Mouse (Mus musculus): Measurements from ENCODE around the gene Smtnl2. TPM values are rescaled to one million over a fixed set of nuclear protein-coding genes. Genes with fewer than 3 reads are reported as not detected.
A peak's percentile ranks its signal among the peaks of the same experiment; 100 is the strongest.

Smtnl2 gene
- total RNA-seq, 2 experiments from 2014 or later = 39.0 to 40.9 TPM

- intact Hi-C loops (cut with DNase I) = no loop called here
- no peak for DNase-seq
Observed at GRCm38 (mm10) chr11:72406079-72406675, 5.3 kb downstream of the Smtnl2 start.

- DNase-seq = no peak
- intact Hi-C loops (cut with DNase I) = no loop called here
Observed at GRCm38 (mm10) chr11:72405532-72405931, 6.0 kb downstream of the Smtnl2 start.

GRCm38 (mm10) chr11:72402969-72403368 lies 8.5 kb downstream of the Smtnl2 start:
- no peak for DNase-seq
- intact Hi-C loops (cut with DNase I) = no loop called here

- intact Hi-C loops (cut with DNase I) = no loop called here
- no peak for DNase-seq
Observed at GRCm38 (mm10) chr11:72402017-72402416, 9.5 kb downstream of the Smtnl2 start.

GRCm38 (mm10) chr11:72401068-72401467 lies 10.4 kb downstream of the Smtnl2 start:
- DNase-seq = no peak
- intact Hi-C loops (cut with DNase I) = no loop called here

- intact Hi-C loops (cut with DNase I) = loop anchor here (2.0 kb wide), 1 partner anchor 13 kb away; the partner anchor contains the start of gene Smtnl2
- no peak for DNase-seq
Observed at GRCm38 (mm10) chr11:72397811-72398525, 13.5 kb downstream of the Smtnl2 start.

GRCm38 (mm10) chr11:72397072-72397471 lies 14.4 kb downstream of the Smtnl2 start:
- intact Hi-C loops (cut with DNase I) = loop anchor here (2.0 kb wide), 1 partner anchor 14 kb away; the partner anchor contains the start of gene Smtnl2

GRCm38 (mm10) chr11:72396621-72397020 lies 14.9 kb downstream of the Smtnl2 start:
- intact Hi-C loops (cut with DNase I) = loop anchor here (2.0 kb wide), 1 partner anchor 14 kb away; the partner anchor contains the start of gene Smtnl2
- peak; percentile 69 to 74 for DNase-seq

More at GRCm38 (mm10) chr11:72397072-72397471, 14.4 kb downstream of the Smtnl2 start:
- DNase-seq = peak; percentile 93 to 95

- intact Hi-C loops (cut with DNase I) = loop anchor here (2.0 kb wide), 1 partner anchor 15 kb away; the partner anchor contains the start of gene Smtnl2
- DNase-seq = no peak
Observed at GRCm38 (mm10) chr11:72395652-72396051, 15.9 kb downstream of the Smtnl2 start.

GRCm38 (mm10) chr11:72394694-72395093 lies 16.8 kb downstream of the Smtnl2 start:
- DNase-seq = no peak
- intact Hi-C loops (cut with DNase I) = no loop called here

GRCm38 (mm10) chr11:72393669-72394068 lies 17.8 kb downstream of the Smtnl2 start:
- DNase-seq = peak; percentile 78
- intact Hi-C loops (cut with DNase I) = no loop called here

- DNase-seq = no peak
- intact Hi-C loops (cut with DNase I) = no loop called here
Observed at GRCm38 (mm10) chr11:72393243-72393642, 18.3 kb downstream of the Smtnl2 start.

GRCm38 (mm10) chr11:72391181-72391580 lies 20.3 kb downstream of the Smtnl2 start:
- intact Hi-C loops (cut with DNase I) = no loop called here
- no peak for DNase-seq

- no peak for DNase-seq
- intact Hi-C loops (cut with DNase I) = no loop called here
Observed at GRCm38 (mm10) chr11:72389407-72390142, 21.9 kb downstream of the Smtnl2 start.

- intact Hi-C loops (cut with DNase I) = no loop called here
- DNase-seq = no peak
Observed at GRCm38 (mm10) chr11:72388113-72388529, 23.4 kb downstream of the Smtnl2 start.

GRCm38 (mm10) chr11:72379351-72379750 lies 32.2 kb downstream of the Smtnl2 start:
- intact Hi-C loops (cut with DNase I) = no loop called here
- DNase-seq = no peak

- DNase-seq = no peak
- intact Hi-C loops (cut with DNase I) = no loop called here
Observed at GRCm38 (mm10) chr11:72378222-72378621, 33.3 kb downstream of the Smtnl2 start.

GRCm38 (mm10) chr11:72376562-72376961 lies 35.0 kb downstream of the Smtnl2 start:
- no peak for DNase-seq
- intact Hi-C loops (cut with DNase I) = no loop called here

GRCm38 (mm10) chr11:72369904-72370672 lies 41.4 kb downstream of the Smtnl2 start:
- intact Hi-C loops (cut with DNase I) = loop anchor here (1.0 kb wide), 1 partner anchor 58 kb away; no protein-coding TSS in a partner anchor
- peak in 1 of 2 experiments; percentile 35 for DNase-seq

GRCm38 (mm10) chr11:72367934-72368674 lies 43.4 kb downstream of the Smtnl2 start:
- no peak for DNase-seq
- intact Hi-C loops (cut with DNase I) = no loop called here

Measured in heart, postnatal 10 days (tissue).